Mouse (Mus musculus) heart, embryonic 13.5 days (tissue): ENCODE data around the gene Sesn2. TPM values are rescaled to one million over a fixed set of nuclear protein-coding genes. Genes with fewer than 3 reads are reported as not detected.

Source experiments
- ATAC-seq: fragments of 200-750 bp; cut with Nextera tagmentation; 2 replicates; pipeline ENCODE4 v1.8.0; 2017; ENCODE audit warnings: moderate TSS enrichment; ENCODE audit not compliant: insufficient number of reproducible peaks, low FRiP score, low TSS enrichment; ENCODE audit errors: extremely low read depth
- H3K27ac ChIP-seq: fragments of 300-500 bp; sonication (generic); replicated peaks from 2 replicates; pipeline ENCODE4 v1.5.1; 2015; ENCODE audit warnings: moderate library complexity, mild to moderate bottlenecking, inconsistent platforms
- H3K27me3 ChIP-seq: fragments of 300-500 bp; sonication (generic); replicated peaks from 2 replicates; pipeline ENCODE4 v1.6.1; 2015; ENCODE audit warnings: mild to moderate bottlenecking, inconsistent platforms
- H3K36me3 ChIP-seq: fragments of 300-500 bp; sonication (generic); 2 replicates; pipeline ENCODE4 v1.6.1; 2015; ENCODE audit warnings: mild to moderate bottlenecking, inconsistent platforms
- H3K4me1 ChIP-seq: fragments of 300-500 bp; sonication (generic); 2 replicates; pipeline ENCODE4 v1.6.1; 2015; ENCODE audit warnings: inconsistent platforms
- H3K4me2 ChIP-seq: fragments of 300-500 bp; sonication (generic); 2 replicates; pipeline ENCODE4 v1.6.1; 2015; ENCODE audit warnings: inconsistent platforms, mild to moderate bottlenecking, moderate library complexity
- H3K4me3 ChIP-seq: fragments of 300-500 bp; sonication (generic); 2 replicates; pipeline ENCODE4 v1.5.1; 2015; ENCODE audit warnings: moderate library complexity, mild to moderate bottlenecking, inconsistent platforms
- H3K9ac ChIP-seq: fragments of 300-500 bp; sonication (generic); 2 replicates; pipeline ENCODE4 v1.6.1; 2015; ENCODE audit warnings: inconsistent platforms, mild to moderate bottlenecking, moderate library complexity
- H3K9me3 ChIP-seq: fragments of 300-500 bp; sonication (generic); 2 replicates; pipeline ENCODE4 v1.6.1; 2016; ENCODE audit warnings: inconsistent platforms
- WGBS: fragments of 180-500 bp; shearing (Covaris S2); methylation state at CpG from one replicate; pipeline ENCODE4 v1.1.7; 2015; ENCODE audit warnings: mixed read lengths; 5-methylcytosine and 5-hydroxymethylcytosine counted together
- polyA plus RNA-seq: library from polyadenylated mRNA; unstranded; fragments of >200 nt; fragmentation: Nextera tagmentation; extraction: Ambion mirVana; gene quantifications from 2 replicates; pipeline ENCODE4 v1.2.1, GENCODE M21; 2015

Sesn2 gene
- polyA plus RNA-seq, 1 experiment from 2014 or later = 7.3 TPM

DNA sequence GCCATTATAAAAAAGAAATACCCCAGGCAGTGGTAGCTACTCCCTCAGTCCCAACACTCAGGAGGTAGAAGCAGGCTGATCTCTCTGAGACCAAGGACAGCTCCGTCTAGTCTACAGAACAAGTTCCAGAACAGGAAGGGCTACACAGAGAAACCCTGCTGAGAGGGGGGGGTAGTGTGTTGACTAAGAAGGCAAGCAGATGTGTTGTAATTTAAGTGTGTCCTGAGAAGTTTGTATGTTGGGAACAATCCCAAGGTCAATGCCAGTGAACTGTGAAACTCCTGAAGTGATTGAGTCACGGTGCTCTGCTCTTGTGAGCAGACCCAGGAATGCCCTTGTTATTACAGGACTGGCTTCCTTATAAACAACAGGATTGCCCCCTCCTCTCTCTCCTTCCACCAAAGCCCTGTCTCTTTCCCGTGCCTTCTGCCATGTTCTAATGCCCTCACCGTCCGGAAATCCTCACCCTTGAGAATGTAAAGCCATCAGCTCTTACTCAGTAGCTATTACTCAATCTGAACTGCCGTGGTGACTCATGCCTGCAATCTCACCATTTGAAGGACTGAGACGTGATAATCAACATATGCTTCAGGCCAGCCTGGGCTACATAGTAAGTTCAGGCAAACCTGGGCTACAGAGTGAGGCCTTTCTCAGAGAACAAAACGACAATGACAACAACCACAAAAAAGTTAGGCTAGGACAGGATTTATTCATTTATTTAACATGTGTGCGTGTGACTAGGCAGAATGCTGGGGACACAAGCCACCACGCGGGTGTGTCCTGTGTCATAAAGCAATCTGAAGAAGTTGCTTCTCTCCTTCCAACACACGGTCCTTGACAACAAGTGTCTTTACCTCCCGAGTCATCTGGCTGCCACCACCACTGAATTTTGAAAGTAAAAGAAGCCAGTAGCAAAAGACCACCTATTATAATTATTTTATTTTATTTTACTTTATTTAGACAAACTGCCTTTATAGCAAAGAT, 34.1 kb downstream of the Sesn2 start:
- H3K27me3 ChIP-seq = no peaks in the 10 kb centered on the region
- H3K4me2 ChIP-seq = no peak overlapping the region
- no peak overlapping the region for H3K4me3 ChIP-seq
- H3K4me1 ChIP-seq = no peaks in the 10 kb centered on the region
- H3K36me3 ChIP-seq = no peaks in the 10 kb centered on the region
- H3K9ac ChIP-seq = no peak overlapping the region
- WGBS = 67% methylated on average over 13 of the region's 13 CpGs
- no peak for ATAC-seq
- no peaks in the 10 kb centered on the region for H3K9me3 ChIP-seq
- no peak overlapping the region for H3K27ac ChIP-seq

DNA sequence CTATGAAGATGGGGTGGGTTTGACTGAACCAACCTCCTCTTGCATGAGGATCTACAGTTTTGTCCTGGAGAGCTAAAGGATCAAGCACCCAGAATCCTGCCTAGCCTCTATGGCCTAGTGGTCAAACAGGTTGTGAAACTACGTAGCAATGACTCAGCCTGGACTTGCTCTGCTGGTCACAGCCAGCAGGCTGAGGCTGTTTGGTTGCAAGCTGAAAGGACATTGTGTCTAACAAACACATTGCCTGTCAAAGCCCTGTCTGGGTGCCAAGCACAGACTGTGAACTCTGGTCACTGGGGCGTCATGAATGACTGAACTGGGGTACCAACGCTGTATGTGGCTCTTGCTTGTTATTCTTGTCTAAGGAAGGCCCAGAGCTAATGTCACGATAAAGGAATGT, 35.7 kb downstream of the Sesn2 start:
- H3K9ac ChIP-seq = no peak overlapping the region
- no peaks in the 10 kb centered on the region for H3K27me3 ChIP-seq
- H3K36me3 ChIP-seq = no peaks in the 10 kb centered on the region
- H3K27ac ChIP-seq = no peak overlapping the region
- H3K4me2 ChIP-seq = no peak overlapping the region
- ATAC-seq = no peak
- no peak overlapping the region for H3K4me3 ChIP-seq
- H3K9me3 ChIP-seq = no peaks in the 10 kb centered on the region
- H3K4me1 ChIP-seq = no peaks in the 10 kb centered on the region
- 71% methylated on average over 4 of the region's 4 CpGs for WGBS

DNA sequence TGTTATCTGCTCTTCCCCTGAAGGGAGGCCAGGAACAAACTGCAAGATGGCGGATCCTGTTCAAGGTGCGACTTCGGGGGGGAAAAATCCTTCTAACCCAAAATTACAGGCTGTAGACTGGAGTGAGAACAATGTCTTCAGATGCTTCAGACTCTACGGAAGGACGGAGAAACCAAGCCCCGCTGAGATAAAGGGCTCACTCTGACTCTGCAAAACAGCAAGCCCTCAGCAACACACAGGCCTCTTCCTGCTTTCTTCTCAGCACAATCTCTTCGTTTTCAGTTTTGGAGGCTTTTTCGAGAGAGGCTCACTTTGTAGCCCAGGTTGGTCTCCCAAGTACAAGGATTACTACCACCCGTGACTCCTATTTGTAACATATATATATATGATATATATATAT, 36.9 kb downstream of the Sesn2 start:
- H3K27me3 ChIP-seq = no peaks in the 10 kb centered on the region
- H3K27ac ChIP-seq = no peak overlapping the region
- no peak for ATAC-seq
- H3K36me3 ChIP-seq = no peaks in the 10 kb centered on the region
- H3K4me2 ChIP-seq = no peak overlapping the region
- H3K4me3 ChIP-seq = no peak overlapping the region
- no peaks in the 10 kb centered on the region for H3K9me3 ChIP-seq
- no peak overlapping the region for H3K9ac ChIP-seq
- WGBS = 76% methylated on average over 9 of the region's 9 CpGs
- no peaks in the 10 kb centered on the region for H3K4me1 ChIP-seq

DNA sequence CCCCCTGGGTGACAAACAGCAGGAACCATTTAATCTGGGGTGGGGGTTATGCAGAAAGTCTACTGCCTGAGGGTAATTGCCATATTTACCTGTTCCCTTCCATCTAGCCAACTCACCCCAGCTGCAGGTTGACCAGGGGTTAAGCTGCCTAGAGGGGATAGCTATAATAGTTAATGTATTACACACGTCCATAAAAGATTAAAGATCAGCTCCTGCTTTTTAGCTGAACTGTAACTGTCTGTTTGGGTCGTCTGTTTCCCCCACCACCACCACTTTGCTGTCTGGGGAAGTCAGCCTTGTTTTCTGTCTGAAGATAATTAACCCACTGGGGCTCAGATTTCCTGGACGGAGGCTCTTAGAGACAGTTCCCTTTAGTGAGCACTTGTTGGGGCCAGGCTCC, 40.4 kb downstream of the Sesn2 start:
- Histone ChIP-seq H3K36me3 (no peaks in the 10 kb centered on the region), H3K9ac (no peak overlapping the region), H3K27me3 (no peaks in the 10 kb centered on the region), H3K4me2 (no peak overlapping the region), H3K9me3 (no peaks in the 10 kb centered on the region), H3K27ac (no peak overlapping the region), H3K4me1 (no peaks in the 10 kb centered on the region), H3K4me3 (no peak overlapping the region)
- ATAC-seq = no peak
- WGBS = 8% methylated on average over 3 of the region's 3 CpGs

DNA sequence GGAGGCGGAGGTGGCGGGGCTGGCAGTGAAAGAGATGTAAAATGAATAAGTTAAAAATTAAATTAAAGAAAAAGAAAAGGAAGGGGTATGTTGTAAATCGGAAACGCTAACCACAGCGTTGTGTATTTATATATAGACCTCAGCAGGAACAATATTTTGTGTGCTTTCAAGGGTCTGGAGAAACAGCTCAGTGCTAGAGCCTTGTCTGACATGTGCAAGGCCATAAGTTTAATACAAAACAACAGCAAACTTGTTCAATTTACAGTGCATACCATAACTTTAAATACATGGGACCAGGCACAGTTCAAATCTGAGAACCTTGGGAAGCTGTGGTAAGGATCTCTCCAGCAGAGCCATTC, 46.1 kb downstream of the Sesn2 start:
- peak overlapping the region; percentile 92 for H3K9ac ChIP-seq
- peak overlapping the region; percentile 93 for H3K4me3 ChIP-seq
- H3K4me2 ChIP-seq = peak overlapping the region; percentile 94
- H3K36me3 ChIP-seq = peaks cover 28% of the 10 kb centered on the region
- no peaks in the 10 kb centered on the region for H3K9me3 ChIP-seq
- no peak for ATAC-seq
- H3K4me1 ChIP-seq = peaks cover 22% of the 10 kb centered on the region
- no peaks in the 10 kb centered on the region for H3K27me3 ChIP-seq
- H3K27ac ChIP-seq = 0 out of 2 replicates have a peak overlapping the region, but pooled peaks have one; percentile 73
- 3% methylated on average over 5 of the region's 5 CpGs for WGBS

DNA sequence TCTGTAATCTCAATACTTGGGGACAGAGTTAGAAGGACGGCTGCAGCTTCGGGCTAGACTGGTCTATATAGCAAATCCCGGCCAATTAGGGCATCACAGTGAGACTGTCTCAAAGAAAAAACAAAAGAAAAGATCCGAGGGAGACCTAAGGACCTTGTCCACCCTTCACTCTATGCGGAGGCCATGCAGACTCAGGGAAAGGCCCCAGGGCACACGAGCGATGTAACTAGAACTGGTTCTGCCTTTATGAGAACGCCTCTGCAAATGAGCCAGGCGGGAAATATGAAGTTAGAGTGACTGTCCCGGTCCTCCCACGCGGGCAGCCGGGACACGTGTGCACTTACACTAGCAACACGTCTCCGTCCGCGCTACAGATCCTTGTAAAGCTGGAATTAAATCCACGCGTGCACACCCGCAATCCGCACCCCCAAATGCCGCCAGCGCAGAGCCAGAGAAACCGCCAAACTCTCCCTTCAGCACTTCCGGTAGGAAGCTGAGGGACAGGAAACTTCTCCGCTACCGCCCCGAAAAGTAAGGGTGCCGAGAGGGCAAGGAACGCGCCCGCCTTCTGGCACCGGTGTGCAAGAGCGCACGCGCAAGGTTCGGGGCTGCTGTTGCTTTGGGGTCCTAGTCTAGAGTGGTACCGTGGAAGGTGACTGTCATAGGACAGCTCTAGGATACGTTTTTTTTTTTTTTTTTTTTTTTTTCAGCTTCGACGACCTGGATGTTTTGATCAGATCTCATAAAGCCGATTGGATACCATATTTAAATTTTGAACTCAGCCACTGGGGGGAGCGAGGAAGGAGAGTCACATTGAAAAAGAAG, 46.7 kb downstream of the Sesn2 start, which contains the start of gene Med18:
TSS of gene Med18 (minus strand) at position 492 of the 825 bp plus-strand sequence.
- Histone ChIP-seq H3K4me1 (peaks cover 22% of the 10 kb centered on the region), H3K4me2 (peak within 1 kb of the TSS; percentile 94), H3K9ac (peak within 1 kb of the TSS; percentile 92), H3K9me3 (no peaks in the 10 kb centered on the region), H3K27ac (peak within 1 kb of the TSS; percentile 73), H3K4me3 (peak within 1 kb of the TSS; percentile 93), H3K36me3 (peaks cover 34% of the 10 kb centered on the region), H3K27me3 (no peaks in the 10 kb centered on the region)
- peak; percentile 60 for ATAC-seq
- under 1% methylated on average over 44 of the region's 44 CpGs for WGBS

DNA sequence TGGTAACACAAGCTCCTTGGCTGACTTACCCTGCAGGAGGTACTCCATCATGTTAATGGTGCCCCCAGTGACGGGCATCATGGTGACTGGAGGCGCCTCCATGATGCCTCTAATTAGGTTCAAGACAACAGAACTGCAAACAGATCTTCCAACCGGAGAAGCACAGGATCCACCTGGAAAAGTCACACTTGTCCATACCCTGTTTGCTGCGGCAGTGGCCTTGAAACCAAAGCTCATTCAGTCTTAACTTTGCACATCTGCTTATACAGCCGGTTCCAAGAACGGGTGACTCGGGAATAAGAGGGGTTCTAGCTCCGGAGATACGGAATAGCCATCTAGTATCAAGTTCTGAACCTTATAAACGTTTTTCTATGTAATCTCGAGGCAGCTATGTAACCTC, 47.5 kb downstream of the Sesn2 start:
- Histone ChIP-seq H3K36me3 (peaks cover 42% of the 10 kb centered on the region), H3K4me2 (peak overlapping the region; percentile 94), H3K4me3 (peak overlapping the region; percentile 93), H3K27ac (peak overlapping the region; percentile 73; the same call in 1 of the 2 replicates), H3K27me3 (no peaks in the 10 kb centered on the region), H3K4me1 (peaks cover 22% of the 10 kb centered on the region), H3K9ac (peak overlapping the region; percentile 92), H3K9me3 (no peaks in the 10 kb centered on the region)
- no peak for ATAC-seq
- 10% methylated on average over 11 of the region's 11 CpGs for WGBS

DNA sequence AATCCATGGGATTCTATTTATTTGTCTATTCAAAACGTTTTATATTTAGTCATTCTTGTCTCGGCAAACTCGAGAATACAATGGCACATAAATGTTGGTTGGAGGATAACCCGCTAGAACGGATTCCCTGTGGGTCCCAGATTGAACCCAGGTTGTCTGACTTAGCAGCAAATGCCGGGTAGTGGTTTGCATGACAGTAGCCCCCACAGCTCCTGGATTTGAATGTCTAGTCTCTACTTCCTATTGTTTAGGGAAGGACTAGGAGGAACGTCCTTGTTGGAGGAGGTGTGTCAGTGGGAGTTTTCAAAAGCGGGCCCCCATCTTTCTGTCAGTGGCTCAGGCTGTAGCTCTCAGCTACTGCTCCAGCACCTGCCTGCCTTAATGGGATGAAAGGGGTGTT, 50.1 kb downstream of the Sesn2 start:
- H3K27me3 ChIP-seq = no peaks in the 10 kb centered on the region
- H3K4me1 ChIP-seq = peaks cover 22% of the 10 kb centered on the region
- H3K9me3 ChIP-seq = no peaks in the 10 kb centered on the region
- H3K9ac ChIP-seq = no peak overlapping the region
- 87% methylated on average over 8 of the region's 8 CpGs for WGBS
- no peak for ATAC-seq
- peaks cover 56% of the 10 kb centered on the region for H3K36me3 ChIP-seq
- no peak overlapping the region for H3K27ac ChIP-seq
- H3K4me2 ChIP-seq = no peak overlapping the region
- no peak overlapping the region for H3K4me3 ChIP-seq

DNA sequence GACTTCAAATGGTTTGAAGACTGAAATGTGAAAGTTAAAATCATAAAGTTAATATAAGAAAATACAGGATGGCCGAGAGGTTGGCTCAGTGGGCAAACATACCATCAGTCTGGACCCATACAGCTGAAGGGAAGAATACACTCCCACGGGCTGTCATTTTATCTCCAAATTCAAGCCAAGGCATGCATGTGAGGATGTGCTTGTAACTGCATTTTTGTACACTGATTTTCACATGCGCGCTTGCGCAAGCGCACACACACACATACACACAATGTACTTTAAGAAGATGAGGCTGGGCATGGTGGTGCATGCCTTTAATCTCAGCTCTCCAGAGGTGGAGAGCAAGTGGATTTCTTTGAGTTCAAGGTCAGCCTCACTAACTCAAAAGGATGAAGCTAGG, 54.7 kb downstream of the Sesn2 start:
- H3K9me3 ChIP-seq = no peaks in the 10 kb centered on the region
- no peak overlapping the region for H3K9ac ChIP-seq
- H3K27ac ChIP-seq = no peak overlapping the region
- no peak overlapping the region for H3K4me3 ChIP-seq
- H3K4me1 ChIP-seq = no peaks in the 10 kb centered on the region
- H3K4me2 ChIP-seq = no peak overlapping the region
- ATAC-seq = no peak
- no peaks in the 10 kb centered on the region for H3K27me3 ChIP-seq
- H3K36me3 ChIP-seq = peaks cover 41% of the 10 kb centered on the region
- WGBS = 91% methylated on average over 6 of the region's 6 CpGs

DNA sequence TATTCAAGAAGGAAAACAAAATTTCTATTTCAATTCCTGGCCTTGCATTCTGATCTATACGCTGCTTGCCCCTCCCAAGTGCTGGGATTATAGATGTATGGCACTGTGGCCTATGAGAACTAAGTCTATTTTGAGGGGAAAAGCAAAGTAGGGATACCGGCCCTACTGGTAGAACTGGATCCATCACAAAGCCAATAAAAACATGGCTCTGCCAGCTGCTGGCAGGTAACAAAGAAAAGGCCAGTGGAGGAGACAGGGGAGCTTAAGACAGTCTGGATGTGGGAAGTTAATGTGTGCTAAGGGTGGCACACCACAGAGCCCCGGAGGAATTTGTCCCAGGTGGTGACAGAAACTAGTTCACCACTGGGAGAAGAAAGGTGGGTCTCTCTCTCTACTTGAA, 55.2 kb downstream of the Sesn2 start:
- Histone ChIP-seq H3K4me3 (no peak overlapping the region), H3K4me2 (no peak overlapping the region), H3K9ac (no peak overlapping the region), H3K9me3 (no peaks in the 10 kb centered on the region), H3K27ac (no peak overlapping the region), H3K27me3 (no peaks in the 10 kb centered on the region), H3K36me3 (peaks cover 37% of the 10 kb centered on the region), H3K4me1 (no peaks in the 10 kb centered on the region)
- WGBS = 81% methylated on average over 3 of the region's 3 CpGs
- ATAC-seq = no peak

DNA sequence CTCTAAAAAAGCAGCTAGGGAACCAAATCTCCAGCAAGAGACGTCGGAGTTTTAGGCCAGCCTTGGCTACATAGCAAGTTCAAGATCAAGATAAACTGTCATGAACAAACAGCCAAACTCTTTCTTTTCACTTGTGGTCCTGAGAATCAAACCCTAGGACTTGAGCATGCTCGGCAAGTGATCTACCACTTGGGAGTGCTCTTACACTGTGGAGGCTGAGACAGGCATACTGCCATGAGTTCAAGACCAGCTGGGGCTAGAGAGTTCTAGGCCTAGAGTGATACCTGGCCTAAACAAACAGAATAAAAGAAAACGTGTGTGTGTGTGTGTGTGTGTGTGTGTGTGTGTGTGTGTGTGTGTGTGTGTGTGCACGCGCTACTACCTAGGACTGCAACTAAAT, 56.1 kb downstream of the Sesn2 start:
- Histone ChIP-seq H3K4me2 (no peak overlapping the region), H3K36me3 (peaks cover 27% of the 10 kb centered on the region), H3K27ac (no peak overlapping the region), H3K9me3 (no peaks in the 10 kb centered on the region), H3K27me3 (no peaks in the 10 kb centered on the region), H3K4me3 (no peak overlapping the region), H3K9ac (no peak overlapping the region), H3K4me1 (no peaks in the 10 kb centered on the region)
- ATAC-seq = no peak
- 79% methylated on average over 6 of the region's 6 CpGs for WGBS
